Mouse (Mus musculus): ENCODE measurements around the gene 6820408C15Rik.

DNA sequence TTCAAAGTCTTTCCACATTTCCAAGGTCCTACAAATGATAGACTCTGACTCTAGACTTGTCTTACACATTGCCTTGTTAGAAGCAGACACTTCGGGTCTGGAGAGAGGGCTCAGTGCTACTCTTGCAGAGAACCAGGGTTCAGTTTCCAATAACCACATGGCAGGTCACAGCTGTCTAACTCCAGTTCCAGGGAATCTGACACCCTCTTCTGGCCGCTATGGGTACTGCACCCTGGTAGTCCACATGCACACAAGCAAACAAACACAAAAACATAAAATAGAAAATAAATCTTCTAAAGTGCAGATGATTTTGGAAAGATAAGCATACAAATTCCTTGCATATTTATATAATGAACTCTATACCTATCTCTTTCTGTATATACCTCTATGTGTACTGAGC is 71.6 kb downstream of the 6820408C15Rik start:
- TF ChIP-seq POLR2A (IDR thresholded peaks at IDR 0.05; ENCODE audit: insufficient read length, low read depth) (no peak), POLR2AphosphoS2 (IDR thresholded peaks at IDR 0.05; ENCODE audit: insufficient read length, low read depth) (no peak), MYOD1 (IDR thresholded peaks at IDR 0.05; ENCODE audit: control insufficient read depth in 1 of 3, insufficient read length in 2 of 3, low read depth in 2 of 3) (no peak)

Measured in myocyte (in vitro differentiated cells).